Mouse (Mus musculus) urinary bladder, adult 18-20 months (tissue): Measurements from ENCODE around the gene Gpbp1l1.

ENCODE experiments used
- DNase-seq, 2 experiments: peaks; one replicate each; pipeline ENCODE4 v3.0.0; 2022; ENCODE audit warnings: low spot score in 2 of 2, mixed read lengths in 2 of 2

Gene Gpbp1l1

GRCm38 (mm10) chr4:116635197-116635596, 77.7 kb downstream of the Gpbp1l1 start:
- DNase-seq: no peak

GRCm38 (mm10) chr4:116638821-116639220, 81.4 kb downstream of the Gpbp1l1 start:
- DNase-seq: no peak

DNA sequence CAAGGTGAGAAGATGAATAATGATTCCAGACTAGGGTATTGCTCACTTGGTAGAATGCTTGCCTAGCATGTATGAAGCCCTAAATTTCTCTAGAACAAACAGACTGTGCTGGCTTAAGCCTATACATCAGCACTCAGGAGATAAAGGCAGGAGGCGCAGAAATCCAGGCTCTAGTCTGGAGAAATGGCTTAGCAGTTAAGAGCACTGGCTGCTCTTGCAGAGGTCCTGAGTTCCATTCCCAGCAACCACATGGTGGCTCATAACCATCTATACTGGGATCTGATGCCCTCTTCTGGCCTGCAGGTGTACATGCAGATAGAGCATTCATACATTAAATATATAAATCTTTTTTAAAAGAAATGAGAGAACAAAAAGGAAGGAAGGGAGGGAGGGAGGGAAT, 84.6 kb downstream of the Gpbp1l1 start:
- no peak for DNase-seq
